Mouse (Mus musculus): ENCODE measurements around the gene Tuba1a. TPM values are rescaled to one million over a fixed set of nuclear protein-coding genes. Genes with fewer than 3 reads are reported as not detected.

Tuba1a gene
- polyA plus RNA-seq (2017; shearing (Covaris generic)) = 197 TPM

DNA sequence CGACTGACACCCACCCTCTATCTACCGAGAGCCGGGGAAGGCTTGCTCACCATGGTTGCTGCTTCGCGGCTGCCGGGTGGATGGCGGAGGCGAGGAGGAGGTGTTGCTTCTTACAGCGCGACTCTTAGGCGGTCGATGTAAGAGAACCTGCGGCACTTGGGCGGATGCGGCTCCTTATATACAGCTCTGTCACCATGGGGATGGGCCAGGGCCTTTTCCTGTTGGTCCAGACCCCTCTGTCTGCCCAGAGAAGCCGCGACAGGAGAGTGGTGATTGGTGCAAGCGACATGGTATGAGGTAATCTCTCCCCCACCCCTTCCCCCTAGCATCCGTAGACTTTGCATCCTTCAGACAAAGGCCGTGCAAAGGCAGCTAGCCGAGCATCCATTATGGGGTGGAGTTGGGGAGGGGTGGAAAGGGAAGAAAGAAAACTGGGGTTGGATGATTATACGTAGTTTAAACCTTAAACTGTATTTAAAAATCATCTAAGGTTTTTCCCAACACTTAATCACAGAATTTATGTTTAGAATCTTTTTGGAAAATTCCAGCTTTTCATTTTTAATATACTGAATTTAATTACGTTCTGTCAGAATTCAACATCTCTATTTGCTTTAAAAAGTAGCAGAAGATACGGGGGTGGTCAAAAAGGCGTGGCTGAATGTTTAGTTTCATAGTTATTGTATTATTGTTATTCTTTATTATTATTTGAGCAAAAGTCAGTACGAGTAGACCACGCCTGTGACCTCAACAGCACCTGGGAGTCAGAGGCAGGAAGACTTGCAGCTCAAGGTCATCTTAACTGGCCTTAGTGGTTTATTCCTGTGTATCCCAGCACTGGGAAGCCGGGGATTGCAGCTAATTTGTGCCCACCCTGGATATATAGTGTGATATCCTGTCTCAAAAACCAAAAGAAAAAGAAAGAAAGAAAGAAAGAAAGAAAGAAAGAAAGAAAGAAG, at the start of gene Tuba1a, which contains the start of gene Gm49450:
TSS of gene Tuba1a (minus strand) at position 303 of the 956 bp plus-strand sequence.
TSS of gene Gm49450 (minus strand) at position 151 of the 956 bp plus-strand sequence.

DNA sequence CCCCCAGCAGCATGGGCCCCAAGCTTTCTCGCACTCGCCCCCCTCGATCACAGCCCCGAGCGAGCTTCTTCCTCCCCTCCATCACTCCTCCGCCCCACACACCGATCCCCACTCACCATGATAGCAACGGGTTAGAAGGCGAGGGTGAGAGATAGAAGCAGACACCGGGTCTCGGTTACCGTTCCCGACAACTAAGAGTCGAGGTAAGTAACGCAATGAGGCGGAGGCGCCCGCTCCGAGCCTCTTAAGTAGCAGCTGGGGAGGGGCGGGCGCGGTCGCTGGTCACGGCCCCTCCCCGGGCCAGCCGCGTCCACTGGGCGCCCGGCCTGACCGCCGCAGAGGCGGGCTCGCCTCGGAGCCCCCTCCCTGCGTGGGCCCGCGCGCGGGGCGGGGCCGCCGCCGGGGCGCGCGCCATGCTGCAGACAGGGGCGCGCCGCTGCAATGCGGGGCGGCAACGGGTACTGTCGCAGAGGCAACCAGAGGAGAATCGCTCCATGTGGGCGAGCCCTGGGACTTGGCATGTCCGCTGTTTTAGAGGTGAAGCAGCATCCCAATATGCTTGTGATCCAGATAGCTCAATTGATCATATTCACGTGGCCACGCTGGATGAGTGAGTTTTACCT, 19.2 kb downstream of the Tuba1a start, which contains the start of gene Tuba1b:
TSS of gene Tuba1b (minus strand) at position 349 of the 623 bp plus-strand sequence.

DNA sequence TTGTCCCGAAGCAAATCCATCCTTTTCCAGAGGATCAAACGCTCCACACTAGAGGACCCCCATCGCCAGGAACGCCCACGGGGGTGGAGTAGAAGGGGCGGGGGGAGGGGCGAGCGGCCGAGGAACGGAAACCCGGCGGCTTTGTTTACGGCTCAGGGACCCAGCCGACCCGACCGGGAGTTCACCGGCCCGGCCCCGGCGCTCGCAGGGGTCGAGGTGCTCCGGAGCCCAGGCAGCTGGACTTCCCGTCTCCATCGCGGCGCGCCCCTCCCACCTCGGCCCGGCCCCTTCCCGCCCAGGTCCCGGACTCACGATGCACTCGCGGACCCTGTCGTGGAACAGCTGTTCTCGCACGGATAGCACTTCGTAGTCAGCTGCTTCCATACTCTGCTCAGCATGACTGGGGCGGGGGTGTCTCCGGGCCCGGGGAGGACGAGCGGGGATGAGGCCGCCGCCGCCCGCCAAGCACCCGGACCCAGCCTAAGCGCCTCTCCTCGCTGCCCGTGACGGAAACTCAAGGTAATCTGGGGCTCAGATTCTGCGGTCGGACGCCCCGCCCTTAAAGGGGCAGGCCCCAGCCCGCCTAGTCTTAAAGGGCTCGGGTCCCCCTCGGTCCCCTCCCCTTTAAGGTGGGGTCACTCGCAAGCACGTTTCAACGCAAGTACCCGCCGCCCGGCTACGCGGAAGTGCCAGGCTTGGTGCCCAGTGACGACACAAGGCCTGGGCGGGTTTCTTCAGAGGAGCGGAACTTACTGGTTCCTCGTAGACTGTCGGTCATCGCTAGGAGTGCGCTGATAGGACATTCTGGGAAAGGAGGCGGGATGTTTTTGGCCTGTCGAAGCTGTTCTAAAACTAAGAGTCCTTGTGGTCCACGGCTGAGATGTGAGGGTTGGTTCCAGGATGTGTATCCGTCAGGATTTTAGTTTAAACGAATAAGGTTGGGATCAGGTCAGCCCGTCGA, 35.7 kb downstream of the Tuba1a start, which contains the start of gene Lmbr1l:
TSS of gene Lmbr1l (minus strand) at position 694 of the 961 bp plus-strand sequence.

Other genes starting within 250 kb of the Tuba1a start
- not detected for gene Ccdc65, start 245.5 kb downstream of the Tuba1a start, polyA plus RNA-seq (2017; shearing (Covaris generic))
- gene Fkbp11, start 225.5 kb downstream of the Tuba1a start, polyA plus RNA-seq (2017; shearing (Covaris generic)) = 0.81 TPM
- 120 TPM for gene Arf3, start 190.5 kb downstream of the Tuba1a start, polyA plus RNA-seq (2017; shearing (Covaris generic))
- not detected for gene Wnt10b, start 175.6 kb downstream of the Tuba1a start, polyA plus RNA-seq (2017; shearing (Covaris generic))
- not detected for gene Wnt1, start 163.8 kb downstream of the Tuba1a start, polyA plus RNA-seq (2017; shearing (Covaris generic))
- gene Ddn, start 144.2 kb downstream of the Tuba1a start, polyA plus RNA-seq (2017; shearing (Covaris generic)) = not detected
- 121 TPM for gene Prkag1, start 122.2 kb downstream of the Tuba1a start, polyA plus RNA-seq (2017; shearing (Covaris generic))
- gene Kmt2d, start 82.5 kb downstream of the Tuba1a start, polyA plus RNA-seq (2017; shearing (Covaris generic)) = 32.4 TPM
- gene Rhebl1, start 59.2 kb downstream of the Tuba1a start, polyA plus RNA-seq (2017; shearing (Covaris generic)) = 39.4 TPM
- gene Dhh, start 55.2 kb downstream of the Tuba1a start, polyA plus RNA-seq (2017; shearing (Covaris generic)) = not detected
- gene Lmbr1l, start 35.5 kb downstream of the Tuba1a start, polyA plus RNA-seq (2017; shearing (Covaris generic)) = 152 TPM
- gene Tuba1b, start 19.1 kb downstream of the Tuba1a start, polyA plus RNA-seq (2017; shearing (Covaris generic)) = 277 TPM
- not detected for gene Gm49450, start 152 bp downstream of the Tuba1a start, polyA plus RNA-seq (2017; shearing (Covaris generic))
- 27.1 TPM for gene Tuba1c, start 76.2 kb upstream of the Tuba1a start, polyA plus RNA-seq (2017; shearing (Covaris generic))
- not detected for gene Prph, start 101.5 kb upstream of the Tuba1a start, polyA plus RNA-seq (2017; shearing (Covaris generic))
- gene Troap, start 120.9 kb upstream of the Tuba1a start, polyA plus RNA-seq (2017; shearing (Covaris generic)) = not detected
- gene C1ql4, start 134.1 kb upstream of the Tuba1a start, polyA plus RNA-seq (2017; shearing (Covaris generic)) = not detected
- gene Dnajc22, start 139.5 kb upstream of the Tuba1a start, polyA plus RNA-seq (2017; shearing (Covaris generic)) = 0.37 TPM
- 0.68 TPM for gene Spats2, start 172.2 kb upstream of the Tuba1a start, polyA plus RNA-seq (2017; shearing (Covaris generic))

All from naive thymus-derived CD4-positive, alpha-beta T cell, adult 5 months (primary cell).